Mouse (Mus musculus): ENCODE results near the gene Hook2. TPM values are rescaled to one million over a fixed set of nuclear protein-coding genes. Genes with fewer than 3 reads are reported as not detected.
A peak's percentile ranks its signal among the peaks of the same experiment; 100 is the strongest.

Hook2 gene
- total and polyA plus RNA-seq, 3 experiments: 7.1 to 24.7 (median 9.8) TPM

GRCm38 (mm10) chr8:85017209-85017608, 26.8 kb downstream of the Hook2 start:
- no peak overlapping the region for H3K4me3 ChIP-seq (replicated peaks in 1 of 3; ENCODE audit: low read depth in 2 of 3, low read length in 2 of 3, poor library complexity in 1 of 3)
- no peak overlapping the region for H3K9ac ChIP-seq (ENCODE audit: insufficient read depth, low read depth)
- in situ Hi-C loops (cut with MboI; ENCODE audit: low pct_ligation_motif_present, low pct_unique_long_range_greater_than_20kb, low sequenced_read_pairs): no loop called here
- peaks cover under 1% of the 10 kb centered on the region for H3K79me2 ChIP-seq (replicated peaks; ENCODE audit: control insufficient read depth, extremely low read depth, insufficient read depth, poor library complexity, severe bottlenecking)
- peaks cover 0 to 8% of the 10 kb centered on the region in 2 experiments; a peak in 2 of 4 replicates for H3K4me1 ChIP-seq (ENCODE audit: control insufficient read depth in 1 of 2, insufficient read depth in 2 of 2)
- H3K36me3 ChIP-seq (replicated peaks in 1 of 2; ENCODE audit: control insufficient read depth in 1 of 2, insufficient read depth in 1 of 2, low read length in 1 of 2): peaks cover 46 to 59% of the 10 kb centered on the region in 2 experiments
- no peak for TF ChIP-seq USF2 (conservative IDR thresholded peaks at IDR 0.05; ENCODE audit: low read depth, low read length)
- TF ChIP-seq IRF4 (IDR thresholded peaks at IDR 0.05; ENCODE audit: low read depth, low read length): no peak
- no peak overlapping the region for H3K4me2 ChIP-seq (ENCODE audit: insufficient read depth, low read depth, poor library complexity, severe bottlenecking)
- dilution Hi-C loops (cut with MboI; ENCODE audit: extremely low pct_ligation_motif_present, extremely low pct_unique_long_range_greater_than_20kb, low sequenced_read_pairs): no loop called here
- no peak for DNase-seq (ENCODE audit: extremely low read depth)
- H3K27ac ChIP-seq (ENCODE audit: insufficient read depth, low read depth): no peak overlapping the region
- no peaks in the 10 kb centered on the region for H3K27me3 ChIP-seq (replicated peaks)
- no peaks in the 10 kb centered on the region for H3K9me3 ChIP-seq (replicated peaks; ENCODE audit: low read length)

- no peak overlapping the region for H3K4me2 ChIP-seq (ENCODE audit: insufficient read depth, low read depth, poor library complexity, severe bottlenecking)
- no peak overlapping the region for H3K27ac ChIP-seq (ENCODE audit: insufficient read depth, low read depth)
- in situ Hi-C loops (cut with MboI; ENCODE audit: low pct_ligation_motif_present, low pct_unique_long_range_greater_than_20kb, low sequenced_read_pairs): no loop called here
- H3K79me2 ChIP-seq (replicated peaks; ENCODE audit: control insufficient read depth, extremely low read depth, insufficient read depth, poor library complexity, severe bottlenecking): peaks cover 14% of the 10 kb centered on the region
- H3K27me3 ChIP-seq (replicated peaks): no peaks in the 10 kb centered on the region
- H3K9me3 ChIP-seq (replicated peaks; ENCODE audit: low read length): no peaks in the 10 kb centered on the region
- 0 out of 2 replicates have a peak, but pooled peaks have one; percentile 27 for TF ChIP-seq KAT2A (IDR thresholded peaks at IDR 0.05; ENCODE audit: insufficient replicate concordance, low read length)
- peak in 1 of 2 experiments; percentile 46; a peak in 2 of 4 replicates for TF ChIP-seq CTCF (conservative IDR thresholded peaks at IDR 0.05 in 1 of 2, IDR thresholded peaks at IDR 0.05 in 1 of 2; ENCODE audit: low read depth in 2 of 2, low read length in 2 of 2)
- no peak for TF ChIP-seq ZKSCAN1 (IDR thresholded peaks at IDR 0.05; ENCODE audit: borderline replicate concordance, low read depth, low read length)
- no peak for TF ChIP-seq MAZ (IDR thresholded peaks at IDR 0.05; ENCODE audit: low read depth, low read length)
- peaks cover 4 to 34% of the 10 kb centered on the region in 2 experiments for H3K4me1 ChIP-seq (ENCODE audit: control insufficient read depth in 1 of 2, insufficient read depth in 2 of 2)
- H3K36me3 ChIP-seq (replicated peaks in 1 of 2; ENCODE audit: control insufficient read depth in 1 of 2, insufficient read depth in 1 of 2, low read length in 1 of 2): peaks cover 60 to 75% of the 10 kb centered on the region in 2 experiments
- dilution Hi-C loops (cut with MboI; ENCODE audit: extremely low pct_ligation_motif_present, extremely low pct_unique_long_range_greater_than_20kb, low sequenced_read_pairs): no loop called here
- DNase-seq (ENCODE audit: extremely low read depth): peak; percentile 48
- H3K9ac ChIP-seq (ENCODE audit: insufficient read depth, low read depth): no peak overlapping the region
- H3K4me3 ChIP-seq (replicated peaks in 1 of 3; ENCODE audit: low read depth in 2 of 3, low read length in 2 of 3, poor library complexity in 1 of 3): no peak overlapping the region
Observed at GRCm38 (mm10) chr8:85021514-85022055, 31.2 kb downstream of the Hook2 start.

- H3K4me2 ChIP-seq (ENCODE audit: insufficient read depth, low read depth, poor library complexity, severe bottlenecking): peak overlapping the region; percentile 84; the same call in 1 of the 2 replicates
- TF ChIP-seq ZMIZ1 (IDR thresholded peaks at IDR 0.05; ENCODE audit: low read depth, low read length): no peak
- no peak for TF ChIP-seq TBP (conservative IDR thresholded peaks at IDR 0.05; ENCODE audit: low read depth, low read length)
- no peak for TF ChIP-seq RAD21 (IDR thresholded peaks at IDR 0.05; ENCODE audit: low read depth, low read length)
- TF ChIP-seq GABPA (IDR thresholded peaks at IDR 0.05; ENCODE audit: insufficient replicate concordance, low read depth, low read length): no peak
- TF ChIP-seq NELFE (IDR thresholded peaks at IDR 0.05; ENCODE audit: low read depth, low read length): no peak
- peaks cover 33% of the 10 kb centered on the region for H3K79me2 ChIP-seq (replicated peaks; ENCODE audit: control insufficient read depth, extremely low read depth, insufficient read depth, poor library complexity, severe bottlenecking)
- DNase-seq (ENCODE audit: extremely low read depth): no peak
- H3K9me3 ChIP-seq (replicated peaks; ENCODE audit: low read length): no peaks in the 10 kb centered on the region
- dilution Hi-C loops (cut with MboI; ENCODE audit: extremely low pct_ligation_motif_present, extremely low pct_unique_long_range_greater_than_20kb, low sequenced_read_pairs): no loop called here
- H3K36me3 ChIP-seq (replicated peaks in 1 of 2; ENCODE audit: control insufficient read depth in 1 of 2, insufficient read depth in 1 of 2, low read length in 1 of 2): peaks cover 48 to 56% of the 10 kb centered on the region in 2 experiments
- in situ Hi-C loops (cut with MboI; ENCODE audit: low pct_ligation_motif_present, low pct_unique_long_range_greater_than_20kb, low sequenced_read_pairs): no loop called here
- peaks cover 7 to 43% of the 10 kb centered on the region in 2 experiments for H3K4me1 ChIP-seq (ENCODE audit: control insufficient read depth in 1 of 2, insufficient read depth in 2 of 2)
- peak overlapping the region in 1 of 3 experiments; percentile 78 for H3K4me3 ChIP-seq (replicated peaks in 1 of 3; ENCODE audit: low read depth in 2 of 3, low read length in 2 of 3, poor library complexity in 1 of 3)
- no peak overlapping the region; the same call in 1 of the 2 replicates for H3K9ac ChIP-seq (ENCODE audit: insufficient read depth, low read depth)
- no peaks in the 10 kb centered on the region for H3K27me3 ChIP-seq (replicated peaks)
- H3K27ac ChIP-seq (ENCODE audit: insufficient read depth, low read depth): no peak overlapping the region
Observed at GRCm38 (mm10) chr8:85023846-85024245, 33.4 kb downstream of the Hook2 start.
